Mouse (Mus musculus) megakaryocyte, adult 5-6 weeks (primary cell): ENCODE measurements around the gene Mex3b. TPM values are rescaled to one million over a fixed set of nuclear protein-coding genes. Genes with fewer than 3 reads are reported as not detected.

ENCODE experiments used
- ATAC-seq: 2 replicates; pipeline ENCODE4 v1.8.0; 2016; ENCODE audit warnings: mild to moderate bottlenecking, inconsistent platforms; ENCODE audit not compliant: poor library complexity, severe bottlenecking
- total RNA-seq, 2 experiments: library from RNA; stranded (forward) in 1 of 2; stranded (reverse) in 1 of 2; fragments of 153-499, 151-499 nt in 1 of 2; fragments of 221-1000, 200-1000 nt in 1 of 2; gene quantifications; 2 replicates each; pipeline versions ENCODE4 v1.2.3 to v1.2.4; 2015 to 2017

Mex3b gene
- total RNA-seq, 2 experiments from 2014 or later = 3.7 to 3.9 TPM

- ATAC-seq = peak; percentile 72
These were observed 1.2 kb upstream of the Mex3b start for GRCm38 (mm10) chr7:82865834-82866485.

GRCm38 (mm10) chr7:82866486-82867270, 455 bp upstream of the Mex3b start:
- ATAC-seq = peak; percentile 73

GRCm38 (mm10) chr7:82868309-82869230, 1.4 kb downstream of the Mex3b start:
- no peak for ATAC-seq

- ATAC-seq = no peak
These were observed 2.4 kb downstream of the Mex3b start for GRCm38 (mm10) chr7:82869231-82870147.

GRCm38 (mm10) chr7:82870148-82870513, 3.0 kb downstream of the Mex3b start:
- no peak for ATAC-seq

GRCm38 (mm10) chr7:82876551-82876950, 9.4 kb downstream of the Mex3b start:
- peak; percentile 85 for ATAC-seq

- ATAC-seq = no peak
These were observed 12.9 kb downstream of the Mex3b start for GRCm38 (mm10) chr7:82880016-82880415.

GRCm38 (mm10) chr7:82880700-82881099, 13.6 kb downstream of the Mex3b start:
- ATAC-seq = no peak

- ATAC-seq = peak; percentile 79
These were observed 23.3 kb downstream of the Mex3b start for GRCm38 (mm10) chr7:82890317-82890850.

GRCm38 (mm10) chr7:82890875-82891515, 23.9 kb downstream of the Mex3b start:
- peak; percentile 25 for ATAC-seq

GRCm38 (mm10) chr7:82894366-82894765, 27.2 kb downstream of the Mex3b start:
- ATAC-seq = no peak

GRCm38 (mm10) chr7:82895606-82896005, 28.5 kb downstream of the Mex3b start:
- ATAC-seq = no peak

GRCm38 (mm10) chr7:82896750-82897149, 29.6 kb downstream of the Mex3b start:
- ATAC-seq = no peak

- no peak for ATAC-seq
These were observed 32.5 kb downstream of the Mex3b start for GRCm38 (mm10) chr7:82899459-82900297.

- ATAC-seq = no peak
These were observed 35.9 kb downstream of the Mex3b start for GRCm38 (mm10) chr7:82903006-82903405.

GRCm38 (mm10) chr7:82905527-82905926, 38.4 kb downstream of the Mex3b start:
- ATAC-seq = no peak

GRCm38 (mm10) chr7:82907081-82907480, 39.9 kb downstream of the Mex3b start:
- no peak for ATAC-seq

GRCm38 (mm10) chr7:82910536-82911384, 43.6 kb downstream of the Mex3b start:
- ATAC-seq = no peak
